Mouse (Mus musculus): ENCODE data around the gene Dnaja1.

The Dnaja1 gene

DNA sequence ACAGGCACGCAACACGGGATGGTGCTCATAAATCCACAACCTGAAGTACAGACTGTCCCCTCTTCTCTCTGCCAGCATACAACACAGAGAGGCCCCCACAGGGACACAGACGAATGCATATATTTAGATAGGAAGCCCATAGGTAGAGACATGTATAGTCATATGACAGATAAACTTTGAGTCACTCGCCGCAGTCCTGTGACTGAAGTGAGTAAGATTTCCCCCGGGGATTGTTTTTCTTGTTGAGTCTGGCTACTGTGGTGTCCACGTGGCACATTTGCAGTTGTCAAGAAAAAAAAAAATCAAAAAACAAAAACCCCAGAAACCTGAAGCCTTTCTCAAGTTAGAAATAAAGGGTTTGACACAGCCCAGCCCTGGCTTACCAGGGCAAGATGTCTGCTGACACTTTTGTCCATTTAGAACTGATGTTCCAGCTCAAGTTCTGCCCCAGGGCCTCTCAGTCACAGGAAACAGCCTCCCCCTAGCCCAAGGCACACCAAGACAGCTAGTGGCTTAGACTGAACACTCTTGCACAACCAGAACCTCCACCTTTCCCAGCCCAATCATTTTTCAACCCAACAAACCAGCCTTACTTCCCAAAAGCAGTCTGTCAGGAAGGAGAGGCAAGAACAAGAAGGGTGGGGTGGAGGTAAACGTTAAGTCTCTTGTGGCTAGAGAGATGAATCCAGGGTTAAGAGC, 60.0 kb downstream of the Dnaja1 start:
- TF ChIP-seq GATA4 (IDR thresholded peaks at IDR 0.05; ENCODE audit: insufficient replicate concordance, low read length): no peak

GRCm38 (mm10) chr4:40783049-40783448, 61.1 kb downstream of the Dnaja1 start:
- TF ChIP-seq GATA4 (IDR thresholded peaks at IDR 0.05; ENCODE audit: insufficient replicate concordance, low read length): no peak

DNA sequence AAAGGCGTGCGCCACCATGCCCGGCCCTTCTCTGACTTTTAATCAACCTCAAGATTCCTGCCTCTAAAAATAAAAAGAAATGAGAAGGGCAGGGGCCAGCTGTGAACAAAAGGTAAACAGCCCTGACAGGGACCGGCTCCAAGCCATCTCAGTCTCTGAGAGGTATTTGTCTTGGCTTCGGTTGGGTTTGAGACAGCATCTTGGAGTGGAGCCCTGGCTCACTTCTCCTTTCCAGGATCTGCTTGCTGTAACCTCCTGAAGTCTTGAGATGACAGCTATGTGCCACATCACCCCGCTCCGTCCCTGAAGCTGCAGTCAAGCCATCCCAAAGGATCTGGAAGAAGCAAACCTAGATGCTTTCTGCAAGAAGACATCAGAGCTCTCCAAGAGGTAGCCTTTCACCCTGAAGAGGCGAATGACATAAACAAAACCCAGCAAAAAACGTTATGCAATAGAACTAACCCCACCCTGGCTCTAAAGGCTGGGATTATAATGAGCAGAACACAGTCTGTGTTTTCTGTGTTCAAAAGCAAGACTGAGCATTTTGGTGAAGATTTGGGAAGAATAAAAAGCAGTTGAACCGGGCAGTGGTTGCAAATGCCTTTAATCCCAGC, 62.7 kb downstream of the Dnaja1 start:
- no peak for TF ChIP-seq GATA4 (IDR thresholded peaks at IDR 0.05; ENCODE audit: insufficient replicate concordance, low read length)

DNA sequence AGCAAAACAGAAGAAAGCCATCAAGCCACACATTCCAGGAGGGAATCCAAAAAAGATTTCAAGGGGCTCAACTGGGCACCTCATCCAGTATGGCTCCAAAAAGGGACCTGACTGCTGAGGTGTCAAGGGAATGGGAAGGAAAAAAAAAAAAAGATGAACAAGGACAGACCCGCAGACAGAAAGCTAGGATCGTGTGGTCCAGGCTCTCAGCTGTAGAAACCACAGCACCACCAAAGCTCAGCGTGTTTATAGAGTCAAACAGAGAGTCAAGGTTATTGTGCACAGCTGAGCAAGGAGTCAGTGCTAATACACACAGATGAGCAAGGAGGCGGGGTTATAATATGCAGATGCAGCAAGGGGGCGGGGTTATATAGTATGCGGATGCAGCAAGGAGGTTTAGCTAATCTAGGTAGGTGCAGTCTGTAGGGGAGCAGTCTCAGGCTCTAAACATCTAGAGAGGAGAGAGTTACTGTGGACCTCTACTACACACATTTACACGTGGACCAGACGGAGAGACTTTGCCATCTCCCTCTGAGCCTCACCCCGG, 63.7 kb downstream of the Dnaja1 start:
- TF ChIP-seq GATA4 (IDR thresholded peaks at IDR 0.05; ENCODE audit: insufficient replicate concordance, low read length): no peak

DNA sequence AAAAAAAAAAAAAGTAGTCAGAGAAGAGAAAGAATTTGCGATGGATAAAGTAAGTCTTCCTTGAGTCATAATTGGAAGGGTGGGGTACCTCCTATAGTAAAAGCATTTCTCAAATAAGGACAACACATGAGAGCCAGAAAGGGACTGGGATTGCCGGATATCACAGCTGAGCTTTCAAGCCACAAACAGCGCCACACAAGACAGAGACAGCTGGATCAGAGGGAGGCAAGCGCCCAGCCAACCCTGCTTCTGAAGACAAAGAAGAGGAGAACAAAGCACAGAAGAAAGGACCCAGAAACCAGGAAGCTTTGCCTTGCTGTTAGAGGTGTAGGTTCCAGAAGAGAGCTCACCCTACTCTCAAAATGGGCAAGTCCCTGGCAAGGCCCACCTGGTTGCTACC, 64.6 kb downstream of the Dnaja1 start:
- no peak for TF ChIP-seq GATA4 (IDR thresholded peaks at IDR 0.05; ENCODE audit: insufficient replicate concordance, low read length)

All from liver, adult (tissue).